Mouse (Mus musculus): ENCODE results near the gene Il6ra. TPM values are rescaled to one million over a fixed set of nuclear protein-coding genes. Genes with fewer than 3 reads are reported as not detected.

The Il6ra gene
- total RNA-seq (2021): 1 to 10 TPM; 4.2 to 5.6 TPM
- long read RNA-seq, experiment 1: 0 reads
- long read RNA-seq, experiment 2, partial matches to known transcripts: 0 of 2 reads
- long read RNA-seq, experiment 2, other reads (novel, unspliced or antisense): 2 of 2 reads

GRCm38 (mm10) chr3:89912543-89913391 is at the start of gene Il6ra:
Gene Il6ra, minus strand, starts transcription at chr3:89913196.
- peak; percentile 94 to 96 for DNase-seq

GRCm38 (mm10) chr3:89962059-89962750 is 49.2 kb upstream of the Il6ra start:
- DNase-seq: peak; percentile 61 to 70

DNA sequence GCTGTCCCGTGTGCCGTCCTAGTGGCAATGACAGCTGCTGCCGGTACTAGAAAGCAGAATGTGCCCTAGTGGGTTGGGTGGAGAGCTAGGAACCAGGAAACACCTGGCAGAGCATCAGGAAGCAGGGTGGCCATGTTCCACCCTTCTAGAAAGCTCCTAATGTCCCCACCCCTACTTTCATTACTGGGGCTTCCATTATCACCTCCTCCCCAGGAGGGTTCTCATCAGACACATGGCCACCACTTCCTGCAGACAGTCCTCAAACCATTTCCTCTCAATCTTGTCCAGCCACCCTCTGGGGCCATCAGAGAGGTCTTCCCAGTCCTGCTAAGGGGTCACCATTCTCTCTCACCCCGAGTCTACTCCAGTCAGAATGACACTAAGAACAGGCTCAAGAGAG is 48.4 kb upstream of the Il6ra start:
- peak in 1 of 2 experiments; percentile 26 for DNase-seq

GRCm38 (mm10) chr3:89960469-89960868 is 47.5 kb upstream of the Il6ra start:
- peak; percentile 93 to 96 for DNase-seq

GRCm38 (mm10) chr3:89959435-89959834 is 46.4 kb upstream of the Il6ra start:
- no peak for DNase-seq

DNA sequence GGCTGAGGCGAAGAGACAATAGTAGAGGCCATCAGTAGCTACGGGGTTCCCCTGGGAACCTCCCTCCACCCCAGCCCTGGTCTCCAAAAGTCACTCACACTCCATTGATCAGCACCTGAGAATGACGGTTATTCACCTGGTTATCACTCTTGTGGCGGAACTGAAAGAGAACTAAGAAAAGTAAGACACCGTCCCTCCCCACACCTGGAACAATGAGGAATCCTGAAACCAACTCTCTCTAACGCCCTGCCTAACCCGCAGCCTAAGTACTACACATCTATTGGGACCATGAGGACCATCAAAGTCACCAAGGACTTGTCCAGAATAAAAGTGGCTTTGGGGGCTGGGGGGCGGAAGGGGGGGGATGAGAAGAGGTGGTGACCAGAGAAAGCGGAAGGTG is 44.9 kb upstream of the Il6ra start:
- DNase-seq: no peak

DNA sequence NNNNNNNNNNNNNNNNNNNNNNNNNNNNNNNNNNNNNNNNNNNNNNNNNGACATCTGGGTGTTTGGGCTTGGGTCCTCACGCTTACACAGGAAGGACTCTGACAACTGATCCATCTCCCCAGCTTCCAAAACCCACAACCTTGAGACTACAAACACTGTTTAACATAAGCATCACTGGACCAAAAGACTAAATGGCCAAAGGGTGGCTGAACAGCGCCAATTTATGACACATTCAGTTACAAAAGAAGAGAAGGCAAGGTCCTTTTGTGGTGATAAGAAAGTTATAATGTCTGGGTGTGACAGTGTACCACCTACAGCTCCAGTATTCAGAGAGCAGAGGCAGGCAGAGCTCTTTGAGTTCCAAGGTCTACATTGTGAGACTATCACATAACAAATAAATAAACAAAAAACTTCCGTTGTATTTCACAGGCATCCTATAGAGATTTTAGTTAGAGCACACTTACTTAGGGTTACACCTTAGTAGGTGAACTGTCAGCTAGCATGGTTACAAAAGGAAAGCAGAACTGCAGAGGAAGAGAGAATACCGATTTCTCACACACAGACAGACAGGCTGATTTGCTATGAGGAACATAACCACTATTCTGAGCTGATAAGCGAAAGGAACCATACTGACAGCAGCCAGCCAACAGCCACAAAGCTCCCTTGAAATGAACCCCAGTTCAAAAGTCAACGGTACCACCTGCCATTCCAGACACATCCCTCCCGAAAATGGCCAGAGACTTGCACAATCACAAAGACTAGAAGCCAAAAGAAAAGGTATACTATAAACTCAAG is 43.4 kb upstream of the Il6ra start:
- DNase-seq: no peak

- DNase-seq: peak; percentile 76 to 88
Observed at GRCm38 (mm10) chr3:89953420-89953819, 40.4 kb upstream of the Il6ra start.

DNA sequence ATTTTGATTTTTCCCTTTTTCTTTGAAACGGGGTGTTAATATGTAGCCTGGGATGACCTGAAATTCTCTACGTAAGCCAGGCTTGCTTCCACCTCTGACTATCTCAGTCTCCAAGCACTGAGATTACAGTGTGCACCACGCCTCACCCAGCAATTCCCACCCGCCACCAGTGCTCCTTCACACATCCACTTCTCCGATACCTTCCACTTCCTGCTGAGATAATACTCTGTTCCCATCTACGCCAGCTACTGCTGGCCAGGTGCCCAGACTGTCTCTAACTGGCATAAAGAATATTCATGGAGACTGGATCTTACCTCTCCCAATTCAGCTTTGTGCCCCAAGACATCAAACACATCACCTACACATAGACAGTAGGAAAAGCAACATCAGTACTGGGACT is 35.7 kb upstream of the Il6ra start:
- DNase-seq: no peak

DNA sequence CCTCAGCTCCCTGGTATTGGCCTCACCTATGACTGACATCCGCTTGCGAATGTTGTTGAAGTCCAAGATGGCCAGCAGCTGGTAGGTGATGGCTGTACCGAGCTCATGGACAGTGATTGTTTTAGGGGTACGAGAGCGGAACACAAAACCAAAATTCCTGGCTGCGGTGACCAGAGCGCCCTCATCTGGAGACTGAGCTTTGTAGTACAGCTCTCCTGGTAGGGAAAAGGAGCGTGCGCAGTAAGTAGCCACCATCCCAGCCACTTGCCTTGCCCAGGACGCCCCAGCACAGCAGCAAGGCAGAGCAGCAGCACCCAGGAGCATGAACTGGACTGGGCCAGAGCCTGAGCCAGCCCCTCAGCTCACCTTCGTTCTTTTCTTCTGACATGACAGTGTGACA is 35.0 kb upstream of the Il6ra start:
- DNase-seq: no peak

DNA sequence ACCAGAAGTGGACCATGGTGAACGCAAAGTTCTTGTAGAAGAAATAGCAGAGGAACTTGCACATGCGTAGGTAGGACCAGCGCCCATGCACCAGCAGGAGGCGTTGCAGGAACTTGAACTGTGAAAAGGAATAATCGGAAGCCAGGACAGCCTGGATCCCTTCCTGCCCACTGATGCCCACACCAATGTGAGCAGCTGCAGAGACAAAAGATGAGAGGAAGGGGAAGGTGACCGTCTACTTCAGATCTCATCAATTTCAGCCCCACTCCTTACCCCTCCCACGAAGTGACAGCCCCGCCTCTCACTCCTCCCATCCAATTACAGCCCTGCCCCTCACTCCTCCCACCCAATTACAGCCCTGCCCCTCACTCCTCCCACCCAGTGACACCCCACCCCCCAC is 32.0 kb upstream of the Il6ra start:
- no peak for DNase-seq

DNA sequence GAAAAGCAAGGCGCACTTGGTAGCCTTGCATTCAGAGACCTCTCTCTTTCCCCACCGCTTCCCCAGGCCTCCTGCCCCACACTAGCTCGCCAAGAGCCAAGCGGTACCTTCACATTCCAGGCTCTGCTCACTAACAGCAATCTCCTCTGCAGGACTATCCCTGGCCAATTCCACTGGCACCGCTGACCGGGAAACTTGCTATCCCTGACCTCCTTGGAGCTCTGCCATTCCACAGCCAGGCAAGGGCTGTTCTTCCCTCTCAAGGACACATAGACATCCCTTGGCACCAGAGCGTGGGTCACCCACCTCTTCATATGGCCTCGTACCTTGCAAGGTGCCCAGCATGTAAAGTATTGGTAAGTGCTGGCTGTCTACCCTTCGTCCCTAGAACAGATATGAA is 29.9 kb upstream of the Il6ra start:
- DNase-seq: peak; percentile 48 to 63

GRCm38 (mm10) chr3:89936495-89936894 is 23.5 kb upstream of the Il6ra start:
- no peak for DNase-seq

DNA sequence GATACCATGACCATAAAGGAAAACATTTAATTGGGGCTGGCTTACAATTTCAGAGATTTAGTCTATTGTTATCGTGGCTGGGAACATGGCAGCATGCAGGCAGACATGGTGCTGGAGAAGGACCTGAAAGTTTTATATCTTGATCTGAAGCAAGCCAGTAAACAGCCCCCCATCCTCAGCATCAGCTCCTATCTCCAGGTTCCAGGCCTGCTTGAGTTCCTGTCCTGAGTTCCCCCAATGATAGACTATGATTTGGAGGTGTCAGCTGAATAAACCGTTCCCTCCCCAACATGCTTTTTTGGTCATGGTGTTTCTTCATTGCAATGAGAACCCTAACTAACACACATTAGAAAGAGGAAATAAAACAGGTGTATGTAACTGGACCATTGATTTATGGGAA is 19.9 kb upstream of the Il6ra start:
- no peak for DNase-seq

GRCm38 (mm10) chr3:89928956-89929355 is 16.0 kb upstream of the Il6ra start:
- DNase-seq: no peak

GRCm38 (mm10) chr3:89926440-89926839 is 13.4 kb upstream of the Il6ra start:
- no peak for DNase-seq

DNA sequence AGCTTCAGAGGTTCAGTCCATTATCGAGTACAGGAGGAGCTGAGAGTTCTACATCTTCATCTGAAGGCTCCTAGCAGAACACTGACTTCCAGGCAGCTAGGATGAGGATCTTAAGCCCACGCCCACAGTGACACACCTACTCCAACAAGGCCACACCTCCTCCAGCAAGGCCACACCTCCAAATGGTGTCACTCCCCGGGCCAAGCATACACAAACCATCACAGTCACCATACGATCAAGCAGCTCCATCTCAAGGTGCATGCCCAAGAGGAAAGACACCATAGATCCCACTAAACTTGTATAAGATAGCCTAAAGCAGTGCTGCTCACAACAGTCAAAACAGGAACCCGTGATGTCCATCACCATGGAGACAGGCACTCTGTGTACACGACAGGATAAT is 7.7 kb upstream of the Il6ra start:
- no peak for DNase-seq

- DNase-seq: no peak
Observed at GRCm38 (mm10) chr3:89917408-89917807, 4.4 kb upstream of the Il6ra start.

DNA sequence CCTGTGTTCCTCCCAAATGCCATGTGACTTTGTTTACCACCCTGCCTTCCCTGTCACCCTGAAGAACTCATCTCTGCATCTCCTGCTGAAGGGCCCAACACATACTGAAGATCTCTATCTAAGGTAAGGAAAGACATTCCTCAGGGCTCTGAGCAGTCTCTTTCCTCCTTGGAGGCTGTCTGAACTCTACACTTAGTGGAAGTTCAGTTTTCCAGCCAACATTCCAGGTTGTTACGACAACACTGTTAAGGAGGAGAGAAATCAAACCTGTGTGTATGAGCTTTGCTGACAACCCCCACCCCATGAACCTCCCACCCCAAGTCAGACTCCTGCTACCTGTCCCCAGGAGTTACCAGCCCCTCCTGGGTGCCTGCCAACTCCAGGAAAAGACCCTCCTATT is 3.6 kb upstream of the Il6ra start:
- DNase-seq: no peak

- DNase-seq: no peak
Observed at GRCm38 (mm10) chr3:89914700-89915099, 1.7 kb upstream of the Il6ra start.

DNA sequence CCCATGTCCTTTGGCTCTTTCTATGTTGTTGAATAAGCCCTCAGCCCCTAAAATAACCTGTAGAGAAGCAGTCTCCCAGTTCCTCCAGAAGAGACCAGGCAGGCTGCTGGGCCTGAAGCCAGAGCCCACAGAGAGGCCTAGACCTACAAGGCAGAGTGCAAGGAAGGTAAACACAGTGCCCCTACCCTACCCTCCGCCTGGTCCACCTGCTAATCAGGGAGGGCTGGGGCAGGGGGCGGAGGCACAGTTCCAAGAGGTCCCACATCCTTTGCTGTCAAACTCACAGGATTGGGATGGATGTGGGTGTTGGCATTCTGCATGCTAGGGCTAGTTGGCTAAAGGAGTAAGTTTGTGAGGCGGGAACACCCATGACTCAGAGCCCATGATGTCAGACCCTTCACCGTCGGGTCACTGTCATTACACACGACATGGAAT is 871 bp downstream of the Il6ra start:
- peak in 1 of 2 experiments; percentile 29 for DNase-seq

DNA sequence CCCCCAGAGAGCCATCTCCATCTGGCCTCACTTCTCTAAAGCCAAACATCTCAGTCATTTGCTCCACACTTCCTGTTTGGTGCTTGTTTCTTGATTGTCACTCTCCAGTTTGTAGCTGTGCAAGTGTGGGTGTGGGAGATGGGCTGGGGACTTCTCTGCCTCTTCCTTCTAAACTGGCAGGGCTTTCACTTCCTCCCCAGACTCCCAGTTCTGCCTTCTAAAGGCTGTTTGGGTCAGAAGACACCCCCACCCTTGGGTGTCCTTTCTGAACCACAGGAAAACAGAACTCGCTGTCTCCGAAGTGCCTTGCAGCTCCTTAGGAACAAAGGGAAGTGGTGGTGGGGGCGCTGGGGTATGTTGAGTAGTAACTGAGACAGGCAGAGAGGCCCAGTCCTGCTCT is 1.8 kb downstream of the Il6ra start:
- DNase-seq: peak; percentile 45 to 83

Data from heart, adult 18-20 months (tissue).